Mouse (Mus musculus): ENCODE measurements around the gene Taar1.

Taar1 gene

GRCm38 (mm10) chr10:23920056-23920455 lies at the start of gene Taar1:
Taar1 (plus strand) TSS chr10:23920356.
- no peak for DNase-seq (ENCODE audit: low spot score in 2 of 2)

GRCm38 (mm10) chr10:23880695-23881094 lies 39.5 kb upstream of the Taar1 start:
- no peak for DNase-seq (ENCODE audit: low spot score in 2 of 2)

GRCm38 (mm10) chr10:23884910-23885309 lies 35.2 kb upstream of the Taar1 start:
- DNase-seq (ENCODE audit: low spot score in 2 of 2): no peak

DNA sequence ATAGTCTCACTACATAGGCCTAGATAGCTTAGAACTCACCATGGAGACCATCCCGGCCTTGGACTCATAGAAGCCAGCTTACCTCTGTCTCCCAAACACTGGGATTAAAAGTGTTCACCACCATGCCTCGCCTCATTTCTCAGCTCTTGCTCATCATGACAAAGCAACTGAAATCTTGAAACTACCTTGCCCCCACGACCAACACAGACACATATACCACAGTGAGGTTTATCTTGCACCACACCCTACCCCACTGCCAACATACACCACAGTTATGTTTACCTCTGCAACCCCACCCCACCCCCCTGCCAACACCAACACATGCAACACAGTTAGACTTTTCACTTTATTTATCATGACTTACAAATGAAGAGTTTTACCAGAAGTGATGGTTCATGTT lies 34.1 kb upstream of the Taar1 start:
- no peak for DNase-seq (ENCODE audit: low spot score in 2 of 2)

- no peak for DNase-seq (ENCODE audit: low spot score in 2 of 2)
Measured at GRCm38 (mm10) chr10:23892987-23893386, 27.2 kb upstream of the Taar1 start.

- DNase-seq (ENCODE audit: low spot score in 2 of 2): no peak
Measured at GRCm38 (mm10) chr10:23894601-23895349, 25.4 kb upstream of the Taar1 start, which contains the start of gene Vnn1. Vnn1 (plus strand) TSS chr10:23894688.

DNA sequence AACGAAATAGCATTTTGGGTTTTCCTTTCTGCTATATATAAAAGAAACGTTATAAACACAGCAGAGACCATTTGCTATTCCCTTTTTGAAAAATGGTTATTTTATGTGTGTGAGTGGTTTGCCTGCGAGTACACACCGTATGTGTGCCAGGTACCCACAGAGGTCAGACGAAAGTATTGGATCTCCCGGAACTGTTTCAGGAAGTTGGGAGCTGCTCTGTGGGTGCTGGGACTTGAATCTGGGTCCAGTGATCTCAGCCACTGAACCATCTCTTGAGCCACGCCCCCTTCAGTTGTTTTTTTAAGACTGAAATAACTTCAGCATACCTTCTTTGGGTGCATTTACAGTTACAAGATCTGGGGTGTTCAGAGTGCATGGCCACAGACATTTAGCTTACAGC lies 24.8 kb upstream of the Taar1 start:
- no peak for DNase-seq (ENCODE audit: low spot score in 2 of 2)

DNA sequence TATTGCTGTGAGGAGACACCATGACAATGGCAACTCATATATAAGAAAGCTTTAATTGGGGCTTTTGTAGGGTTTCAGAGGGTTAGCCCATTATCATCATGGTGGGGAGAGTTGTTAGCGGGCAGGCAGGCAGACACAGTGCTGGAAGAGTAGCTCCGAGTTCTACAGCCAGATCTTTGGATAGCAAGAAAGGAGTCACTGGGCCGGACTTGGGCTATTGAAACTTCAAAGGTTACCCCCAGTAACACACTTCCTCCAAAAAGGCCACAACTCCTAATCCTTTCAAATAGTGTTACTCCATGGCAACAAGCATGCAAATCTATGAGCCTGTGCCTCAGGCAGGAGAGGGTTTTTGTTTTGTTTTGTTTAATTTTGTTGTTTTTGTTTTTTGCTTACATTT lies 19.0 kb upstream of the Taar1 start:
- no peak for DNase-seq (ENCODE audit: low spot score in 2 of 2)

DNA sequence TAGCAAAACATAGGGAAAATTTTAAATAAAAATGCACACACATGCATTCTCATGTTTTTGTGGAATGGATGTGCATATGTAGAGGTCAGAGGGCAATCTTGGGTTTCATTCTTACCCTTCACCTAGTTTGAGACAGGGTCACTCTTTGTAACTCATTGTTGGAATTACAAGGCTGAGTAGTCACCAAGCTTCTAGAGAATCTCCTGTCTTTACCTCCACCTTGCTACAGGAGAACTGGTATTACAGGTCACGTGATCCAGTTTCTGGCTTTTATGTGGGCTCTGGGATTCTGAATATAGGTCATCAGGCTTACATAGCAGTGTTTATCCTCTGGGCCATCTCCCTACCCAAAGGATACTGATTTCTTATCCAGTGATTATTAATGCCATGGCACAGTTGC lies 14.5 kb upstream of the Taar1 start:
- DNase-seq (ENCODE audit: low spot score in 2 of 2): no peak

DNA sequence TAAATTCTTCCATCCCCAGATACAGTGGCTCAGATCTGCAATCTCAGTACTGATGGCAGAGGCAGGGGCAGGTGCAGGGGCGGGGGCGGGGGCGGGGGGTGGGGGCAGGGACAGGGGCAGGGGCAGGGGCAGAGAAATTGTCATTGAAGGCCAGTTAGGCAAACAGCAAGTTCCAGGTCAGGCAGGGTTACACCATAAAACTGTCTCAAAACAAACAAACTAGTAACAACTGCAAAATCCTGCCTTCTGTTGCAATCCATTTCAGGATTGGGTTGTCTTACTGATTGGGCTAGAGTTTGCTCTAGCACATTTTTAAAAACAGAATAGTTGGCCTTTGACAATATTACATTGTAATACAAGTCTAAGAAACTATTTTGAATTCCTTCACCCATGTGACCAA lies 2.3 kb downstream of the Taar1 start:
- DNase-seq (ENCODE audit: low spot score in 2 of 2): no peak

DNA sequence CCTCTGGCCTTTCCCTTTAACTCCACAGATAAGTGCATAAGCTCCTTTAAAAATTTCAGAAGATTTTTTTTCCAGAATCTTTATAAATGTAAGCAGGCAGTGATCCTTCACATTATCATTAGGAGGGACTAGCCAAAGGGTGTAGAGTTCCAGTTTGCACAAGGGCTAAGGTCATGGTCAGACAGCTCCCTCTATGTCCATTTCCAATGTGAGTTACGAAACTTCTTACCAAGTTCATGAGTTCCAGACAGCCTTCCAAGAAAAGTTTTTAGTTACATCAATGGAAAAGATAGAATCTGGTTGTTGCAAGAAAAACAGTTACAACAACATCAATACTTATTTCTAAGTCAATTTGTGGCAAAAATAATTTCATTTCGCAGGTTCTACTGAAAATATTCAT lies 3.8 kb downstream of the Taar1 start:
- no peak for DNase-seq (ENCODE audit: low spot score in 2 of 2)

GRCm38 (mm10) chr10:23937613-23938012 lies 17.5 kb downstream of the Taar1 start:
- no peak for DNase-seq (ENCODE audit: low spot score in 2 of 2)

DNA sequence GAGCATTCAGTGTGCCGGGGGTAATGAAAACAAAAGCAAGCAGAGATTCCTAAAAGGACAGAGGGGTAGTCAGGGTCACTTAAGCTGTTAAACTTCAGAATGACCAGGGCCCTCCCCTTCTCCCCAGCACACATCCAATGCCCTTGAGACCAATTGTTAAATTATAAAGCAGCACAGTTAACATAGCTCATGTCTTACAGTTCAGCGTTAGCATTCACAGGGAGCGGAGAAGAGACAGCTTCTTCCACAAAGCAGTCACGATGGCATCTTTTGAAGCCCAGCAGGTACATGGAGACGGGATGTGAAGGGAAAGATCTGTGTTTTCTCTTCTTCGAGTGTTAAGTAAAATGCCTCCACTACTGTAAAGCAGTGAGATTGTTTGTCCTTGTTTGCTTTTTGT lies 18.2 kb downstream of the Taar1 start, which contains the start of gene Taar2:
TSS of gene Taar2 (plus strand) at position 261 of the 400 bp plus-strand sequence.
- no peak for DNase-seq (ENCODE audit: low spot score in 2 of 2)

GRCm38 (mm10) chr10:23942465-23942864 lies 22.3 kb downstream of the Taar1 start:
- DNase-seq (ENCODE audit: low spot score in 2 of 2): no peak

DNA sequence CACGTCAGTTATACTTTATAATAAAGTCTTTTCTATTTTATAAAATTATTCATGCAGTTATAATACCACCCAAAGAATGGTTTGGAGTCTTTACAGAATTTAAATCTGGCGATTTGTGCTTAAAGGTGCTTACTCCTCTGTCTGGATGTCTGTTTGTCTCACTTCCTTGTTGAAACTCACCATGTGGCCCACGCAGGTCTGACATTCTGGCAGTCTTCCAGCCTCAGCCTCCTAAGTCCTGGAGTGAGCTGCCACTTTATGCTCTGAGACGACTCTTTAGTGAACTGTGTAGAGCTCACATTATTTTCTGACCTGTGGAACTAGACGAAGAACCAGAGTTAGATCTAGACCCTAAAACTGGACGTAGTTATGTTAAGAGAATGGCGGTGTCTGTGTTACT lies 27.9 kb downstream of the Taar1 start:
- DNase-seq (ENCODE audit: low spot score in 2 of 2): no peak

GRCm38 (mm10) chr10:23949508-23950005 lies 29.4 kb downstream of the Taar1 start, which contains the start of gene Taar3:
Taar3 (plus strand) TSS chr10:23949558.
- no peak for DNase-seq (ENCODE audit: low spot score in 2 of 2)

DNA sequence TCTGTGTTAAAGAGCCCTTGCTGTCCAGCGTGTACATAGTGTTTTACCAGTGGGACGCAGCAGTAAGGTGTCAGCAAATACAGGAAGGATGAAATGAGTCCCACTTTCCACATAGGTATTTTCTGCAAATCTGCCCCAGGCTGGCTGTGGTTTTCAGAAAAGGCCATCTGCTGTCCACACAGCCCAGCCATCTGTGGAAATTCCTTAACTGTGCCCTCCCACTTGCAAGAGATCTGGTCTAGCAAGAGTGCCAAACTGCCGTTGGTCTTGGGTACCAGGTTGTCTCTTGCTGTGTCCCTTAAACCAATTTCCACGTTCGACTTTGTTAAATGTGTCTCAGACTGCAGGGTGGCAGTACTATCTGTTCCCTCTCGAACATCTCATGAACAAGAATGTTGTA lies 31.6 kb downstream of the Taar1 start:
- DNase-seq (ENCODE audit: low spot score in 2 of 2): no peak

DNA sequence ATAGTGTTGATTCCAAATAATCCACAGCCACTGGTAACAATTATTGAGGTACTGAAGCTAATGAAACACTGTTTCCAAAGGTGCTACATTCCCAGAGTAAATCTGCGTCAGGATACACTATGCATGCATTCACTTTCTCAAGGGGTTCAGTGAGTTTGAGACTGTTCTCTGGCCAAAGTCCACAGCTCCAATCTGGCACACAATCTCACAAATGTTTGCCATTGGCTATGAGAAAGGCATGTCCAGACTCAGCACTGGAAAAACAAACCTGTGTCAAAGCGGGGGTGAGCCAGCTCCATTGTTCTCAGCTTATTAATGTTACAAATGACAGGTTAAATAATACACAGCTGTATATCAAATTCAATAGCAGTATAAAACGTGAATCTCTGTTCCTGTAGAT lies 38.9 kb downstream of the Taar1 start:
- DNase-seq (ENCODE audit: low spot score in 2 of 2): no peak

- no peak for DNase-seq (ENCODE audit: low spot score in 2 of 2)
Measured at GRCm38 (mm10) chr10:23960444-23960915, 40.3 kb downstream of the Taar1 start, which contains the start of gene Taar4. Taar4 (plus strand) TSS chr10:23960494.

- DNase-seq (ENCODE audit: low spot score in 2 of 2): no peak
Measured at GRCm38 (mm10) chr10:23963444-23963843, 43.3 kb downstream of the Taar1 start.

DNA sequence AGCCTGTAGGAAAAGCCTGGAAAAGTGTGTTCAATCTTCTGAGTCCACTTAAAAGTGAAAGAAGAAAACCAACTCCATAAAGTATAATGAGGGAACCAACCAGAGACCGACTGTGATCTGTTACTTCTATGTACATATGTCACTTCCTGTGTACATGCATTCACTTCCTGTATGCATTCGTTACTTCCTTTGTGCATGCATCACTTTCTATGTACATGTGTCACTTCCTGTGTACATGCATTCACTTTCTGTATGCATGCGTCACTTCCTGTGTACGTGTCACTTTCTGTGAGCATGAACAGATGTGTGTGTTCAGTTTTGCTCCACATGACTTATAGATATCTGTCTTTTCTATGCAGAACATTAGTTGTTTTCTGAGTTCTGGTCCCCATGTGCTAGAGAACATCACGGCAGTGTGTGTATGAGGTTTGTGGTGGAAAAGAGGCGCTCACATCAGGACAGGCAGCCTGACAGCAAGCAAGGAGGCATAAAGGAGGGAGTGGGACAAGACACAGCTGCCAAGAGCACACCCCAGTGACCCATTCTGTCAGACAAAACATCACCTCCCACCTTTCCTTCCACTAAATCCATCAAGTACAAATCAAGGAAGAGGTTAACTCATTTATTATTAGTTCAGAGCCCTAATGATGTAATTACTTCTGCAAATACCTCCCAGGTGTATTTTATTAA lies 44.9 kb downstream of the Taar1 start:
- no peak for DNase-seq (ENCODE audit: low spot score in 2 of 2)

- DNase-seq (ENCODE audit: low spot score in 2 of 2): no peak
Measured at GRCm38 (mm10) chr10:23970656-23971165, 50.6 kb downstream of the Taar1 start, which contains the start of gene Taar5. Taar5 (plus strand) TSS chr10:23970706.

All from frontal cortex, postnatal 14 days (tissue).